Mouse (Mus musculus) C2C12 (cell line): ENCODE measurements around the gene Rps6kb2.

Experiments
- CEBPB ChIP-seq: IDR thresholded peaks from one replicate; pipeline ENCODE4 v1.6.1; 2011; ENCODE audit warnings: low read depth, mild to moderate bottlenecking, control low read depth, moderate library complexity
- CTCF ChIP-seq: IDR thresholded peaks from one replicate; pipeline ENCODE4 v1.5.1; 2011; ENCODE audit not compliant: control insufficient read depth, insufficient read depth, insufficient read length
- FOSL1 ChIP-seq: IDR thresholded peaks from one replicate; pipeline ENCODE4 v1.8.0; 2011; ENCODE audit warnings: mild to moderate bottlenecking, low read length; ENCODE audit not compliant: poor library complexity, insufficient read depth, severe bottlenecking
- USF1 ChIP-seq: IDR thresholded peaks from one replicate; pipeline ENCODE4 v1.6.1; 2011; ENCODE audit warnings: low read depth, mild to moderate bottlenecking, control low read depth, moderate library complexity

- TF ChIP-seq CTCF, result no peak
- TF ChIP-seq CEBPB, result no peak
- no peak for TF ChIP-seq USF1
- TF ChIP-seq FOSL1, result no peak
Measured at GRCm38 (mm10) chr19:4117006-4117405, 46.1 kb downstream of the Rps6kb2 start.
